Mouse (Mus musculus) hindbrain, embryonic 10.5 days (tissue): ENCODE measurements around the gene Tmem74b. TPM values are rescaled to one million over a fixed set of nuclear protein-coding genes. Genes with fewer than 3 reads are reported as not detected.

Experiments used
- DNase-seq: peaks from one replicate; pipeline ENCODE4 v3.0.0-alpha.2; 2017; ENCODE audit warnings: low spot score
- H3K27ac ChIP-seq: fragments of 300-500 bp; sonication (generic); 2 replicates; pipeline ENCODE4 v1.5.1; 2016; ENCODE audit warnings: mild to moderate bottlenecking, moderate library complexity
- H3K27me3 ChIP-seq: fragments of 300-500 bp; sonication (generic); 2 replicates; pipeline ENCODE4 v1.6.1; 2016; ENCODE audit warnings: mild to moderate bottlenecking; ENCODE audit not compliant: poor library complexity, insufficient read depth, severe bottlenecking
- H3K36me3 ChIP-seq: fragments of 300-500 bp; sonication (generic); 2 replicates; pipeline ENCODE4 v1.6.1; 2016; ENCODE audit warnings: mild to moderate bottlenecking, moderate library complexity
- H3K4me1 ChIP-seq: fragments of 300-500 bp; sonication (generic); replicated peaks from 2 replicates; pipeline ENCODE4 v1.6.1; 2016; ENCODE audit warnings: mild to moderate bottlenecking
- H3K4me3 ChIP-seq: fragments of 300-500 bp; sonication (generic); 2 replicates; pipeline ENCODE4 v1.5.1; 2016; ENCODE audit warnings: mild to moderate bottlenecking, moderate library complexity
- H3K9me3 ChIP-seq: fragments of 300-500 bp; sonication (generic); 2 replicates; pipeline ENCODE4 v1.6.1; 2016; ENCODE audit warnings: mild to moderate bottlenecking, moderate library complexity
- WGBS: fragments of 180-500 bp; shearing (Covaris S2); methylation state at CpG from one replicate; pipeline ENCODE4 v1.1.7; 2016; 5-methylcytosine and 5-hydroxymethylcytosine counted together
- polyA plus RNA-seq: library from polyadenylated mRNA; unstranded; fragments of >200 nt; fragmentation: Nextera tagmentation; extraction: Ambion mirVana; gene quantifications from 2 replicates; pipeline ENCODE4 v1.2.1, GENCODE M21; 2016

Gene Tmem74b
- polyA plus RNA-seq, 1 experiment from 2014 or later = 4.5 TPM

DNA sequence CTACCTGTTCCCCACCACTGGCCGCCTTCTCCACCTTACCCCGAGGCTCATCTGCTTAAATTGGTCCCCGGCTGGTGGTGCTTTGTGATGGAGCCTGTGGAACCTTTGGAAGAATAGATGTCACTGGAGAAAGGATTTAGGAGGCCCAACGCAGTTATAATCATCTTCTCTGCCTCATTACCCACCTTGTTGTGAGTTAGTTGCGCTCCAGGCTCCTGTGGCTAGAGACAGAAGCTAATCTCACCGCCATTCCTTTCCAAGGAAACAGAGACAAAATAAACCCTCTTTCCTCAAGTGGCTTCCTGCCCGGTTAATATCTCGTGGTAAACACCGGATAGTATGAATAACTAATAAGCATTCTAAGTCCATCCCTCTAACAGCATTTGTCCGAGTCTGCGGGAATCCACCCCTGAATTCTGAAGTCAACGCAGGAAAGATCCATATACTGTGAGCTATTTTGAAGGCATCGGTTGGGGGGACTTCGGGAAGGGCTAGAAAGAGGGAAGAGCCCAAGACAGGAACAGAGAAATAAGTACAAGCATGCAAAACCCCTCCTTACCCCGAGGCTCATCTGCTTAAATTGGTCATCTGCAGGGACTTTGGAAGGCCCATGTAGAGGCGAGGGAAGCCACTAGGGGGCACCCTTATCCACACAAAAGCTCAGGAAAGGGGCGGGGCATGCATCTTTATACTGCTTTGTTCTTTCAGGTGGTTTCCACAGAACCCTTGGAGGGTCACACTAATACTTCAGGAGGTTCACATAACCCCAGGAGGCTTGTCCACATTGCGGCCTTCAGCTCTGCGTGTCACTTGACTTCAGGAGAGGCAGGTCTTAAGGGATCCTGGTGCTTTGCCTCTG lies 46.3 kb downstream of the Tmem74b start:
- H3K36me3 ChIP-seq = no peaks in the 10 kb centered on the region
- H3K4me3 ChIP-seq = no peak overlapping the region
- DNase-seq = peak; percentile 88
- 37% methylated on average over 19 of the region's 19 CpGs for WGBS
- peaks cover 20% of the 10 kb centered on the region; the same call in 1 of the 2 replicates for H3K27me3 ChIP-seq
- no peaks in the 10 kb centered on the region for H3K9me3 ChIP-seq
- H3K4me1 ChIP-seq = peaks cover 15% of the 10 kb centered on the region; the same call in 1 of the 2 replicates
- peak overlapping the region; percentile 70 for H3K27ac ChIP-seq

GRCm38 (mm10) chr2:151751330-151751729 lies 49.5 kb downstream of the Tmem74b start:
- Histone ChIP-seq H3K27me3 (peaks cover 9% of the 10 kb centered on the region; the same call in 1 of the 2 replicates), H3K36me3 (no peaks in the 10 kb centered on the region), H3K9me3 (no peaks in the 10 kb centered on the region), H3K4me1 (peaks cover 14% of the 10 kb centered on the region; the same call in 1 of the 2 replicates), H3K27ac (no peak overlapping the region), H3K4me3 (no peak overlapping the region)
- WGBS = 72% methylated on average over 5 of the region's 5 CpGs
- DNase-seq = no peak

DNA sequence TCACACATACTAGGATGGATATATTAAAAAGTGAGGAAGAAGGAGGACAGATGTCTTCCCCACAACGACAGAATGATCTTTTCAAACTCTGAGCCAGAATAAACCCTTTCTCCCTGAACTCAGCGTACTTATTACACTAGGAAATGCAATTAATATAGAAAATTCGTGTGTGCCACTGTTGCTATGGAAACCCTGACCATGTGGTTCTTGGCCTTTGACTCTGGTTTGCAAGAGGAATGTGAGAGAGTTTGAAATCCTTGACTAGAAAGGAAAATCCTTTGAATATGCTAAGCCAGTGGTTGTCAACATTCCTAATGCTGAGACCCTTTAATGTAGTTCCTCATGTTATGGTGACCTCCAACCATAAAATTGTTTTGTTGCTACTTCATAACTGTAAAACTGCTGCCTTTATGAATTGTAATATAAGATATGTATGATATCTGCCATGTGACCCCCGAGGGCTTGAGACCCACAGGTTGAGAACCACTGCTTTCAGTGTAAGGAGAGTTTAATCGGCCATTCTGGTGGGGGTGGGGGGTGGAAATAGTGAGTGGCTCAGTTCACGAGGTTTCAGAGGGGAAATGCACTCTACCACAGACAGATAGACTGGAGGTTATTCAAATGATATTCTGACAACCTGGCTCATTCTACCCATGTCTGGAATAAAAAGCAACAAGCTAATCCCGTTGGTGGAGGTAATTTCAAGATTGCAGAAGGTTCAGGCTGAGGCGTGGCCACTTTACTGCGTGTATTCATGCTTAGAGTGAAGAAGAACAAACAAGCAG lies 54.7 kb downstream of the Tmem74b start:
- DNase-seq = peak; percentile 30
- Histone ChIP-seq H3K9me3 (no peaks in the 10 kb centered on the region), H3K27me3 (no peaks in the 10 kb centered on the region), H3K4me1 (peaks cover 15% of the 10 kb centered on the region), H3K4me3 (no peak overlapping the region), H3K36me3 (no peaks in the 10 kb centered on the region), H3K27ac (no peak overlapping the region)
- 60% methylated on average over 9 of the region's 9 CpGs for WGBS

DNA sequence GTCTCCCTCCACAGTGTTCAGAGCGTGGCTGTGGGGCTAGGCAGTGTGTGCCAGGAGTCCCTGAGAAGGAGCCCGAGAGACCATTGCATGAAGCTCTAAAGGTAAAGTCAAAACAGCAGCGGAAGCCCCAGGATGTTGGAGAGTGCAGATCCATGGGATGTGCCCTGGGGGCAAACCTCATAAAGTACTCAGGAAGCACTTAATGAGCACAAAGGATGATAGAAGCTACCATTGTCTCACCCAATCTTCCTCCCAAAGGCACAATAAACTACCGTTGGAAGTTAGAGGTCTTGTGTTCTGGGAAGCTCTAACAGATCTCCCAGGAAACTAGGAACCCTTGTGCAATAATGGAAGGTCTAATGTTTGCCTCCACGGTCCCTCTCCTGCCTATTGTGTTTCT lies 55.6 kb downstream of the Tmem74b start:
- H3K9me3 ChIP-seq = no peaks in the 10 kb centered on the region
- H3K4me3 ChIP-seq = no peak overlapping the region
- WGBS = 71% methylated on average over 5 of the region's 5 CpGs
- no peaks in the 10 kb centered on the region for H3K27me3 ChIP-seq
- peak overlapping the region; percentile 40; the same call in 1 of the 2 replicates for H3K27ac ChIP-seq
- H3K36me3 ChIP-seq = no peaks in the 10 kb centered on the region
- peaks cover 15% of the 10 kb centered on the region for H3K4me1 ChIP-seq
- DNase-seq = no peak

DNA sequence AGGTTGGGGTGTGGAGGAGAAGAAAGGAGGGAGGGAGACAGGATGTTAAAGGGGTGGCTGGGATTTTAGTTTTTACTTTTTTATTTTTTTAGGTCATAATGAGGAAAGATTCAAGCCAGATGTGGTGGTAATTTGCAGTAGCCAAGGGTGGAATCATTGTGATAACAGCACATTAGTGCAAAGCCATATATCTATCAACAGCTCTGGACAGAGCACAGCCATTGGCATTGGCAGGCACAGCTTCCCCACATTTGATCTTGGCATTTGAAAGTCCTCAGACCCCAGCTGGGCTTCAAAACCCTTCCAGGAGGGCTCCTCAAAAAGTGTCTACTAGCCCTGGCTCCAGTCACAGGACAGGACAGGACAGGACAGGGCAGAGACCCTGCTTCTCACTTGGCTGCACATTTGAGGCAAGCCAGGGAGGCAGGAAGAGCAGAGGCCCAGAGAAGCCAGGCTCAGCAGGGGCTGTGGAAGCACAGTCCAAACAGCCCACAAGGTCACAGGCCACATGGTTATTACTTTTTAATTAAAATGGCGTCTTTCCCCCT lies 57.1 kb downstream of the Tmem74b start:
- Histone ChIP-seq H3K27ac (no peak overlapping the region), H3K9me3 (no peaks in the 10 kb centered on the region), H3K27me3 (no peaks in the 10 kb centered on the region), H3K36me3 (no peaks in the 10 kb centered on the region), H3K4me3 (no peak overlapping the region), H3K4me1 (peaks cover 15% of the 10 kb centered on the region)
- DNase-seq = no peak
- 48% methylated on average over 1 of the region's 1 CpGs for WGBS

Other genes starting within 250 kb of the Tmem74b start
- gene 4921509C19Rik, start 225.9 kb upstream of the Tmem74b start, polyA plus RNA-seq = not detected in 2 replicates
- gene Nsfl1c, start 207.8 kb upstream of the Tmem74b start, polyA plus RNA-seq = 271 and 284 TPM in 2 replicates
- gene Fkbp1a, start 159.5 kb upstream of the Tmem74b start, polyA plus RNA-seq = 600 and 645 TPM in 2 replicates
- gene Sdcbp2, start 129.4 kb upstream of the Tmem74b start, polyA plus RNA-seq = 0.67 and 0.97 TPM in 2 replicates
- 1.0 and 2.6 TPM in 2 replicates for gene Snph, start 69.4 kb upstream of the Tmem74b start, polyA plus RNA-seq
- not detected in 2 replicates for gene Rad21l, start 33.5 kb upstream of the Tmem74b start, polyA plus RNA-seq
- 51.0 and 53.2 TPM in 2 replicates for gene Psmf1, start 42.2 kb downstream of the Tmem74b start, polyA plus RNA-seq
- 0.77 and 1.3 TPM in 2 replicates for gene Rspo4, start 140.9 kb downstream of the Tmem74b start, polyA plus RNA-seq
- 0.22 and 0.31 TPM in 2 replicates for gene Angpt4, start 209.2 kb downstream of the Tmem74b start, polyA plus RNA-seq